Mouse (Mus musculus) forebrain, embryonic 16.5 days (tissue): ENCODE measurements around the gene Smarca2. TPM values are rescaled to one million over a fixed set of nuclear protein-coding genes. Genes with fewer than 3 reads are reported as not detected.

Source experiments
- ATAC-seq: fragments of 200-750 bp; cut with Nextera tagmentation; 2 replicates; pipeline ENCODE4 v1.8.0; 2017; ENCODE audit warnings: mild to moderate bottlenecking, moderate library complexity
- H3K27ac ChIP-seq: fragments of 300-500 bp; sonication (generic); 2 replicates; pipeline ENCODE4 v1.5.1; 2014; ENCODE audit warnings: low read length, control low read depth
- H3K27me3 ChIP-seq: fragments of 300-500 bp; sonication (generic); replicated peaks from 2 replicates; pipeline ENCODE4 v1.6.1; 2014; ENCODE audit warnings: low read length; ENCODE audit not compliant: control insufficient read depth, insufficient read depth
- H3K36me3 ChIP-seq: fragments of 300-500 bp; sonication (generic); 2 replicates; pipeline ENCODE4 v1.6.1; 2014; ENCODE audit not compliant: control insufficient read depth, insufficient read depth
- H3K4me1 ChIP-seq: fragments of 300-500 bp; sonication (generic); replicated peaks from 2 replicates; pipeline ENCODE4 v1.6.1; 2014; ENCODE audit warnings: low read length; ENCODE audit not compliant: control insufficient read depth, insufficient read depth
- H3K4me2 ChIP-seq: fragments of 300-500 bp; sonication (generic); 2 replicates; pipeline ENCODE4 v1.6.1; 2014; ENCODE audit warnings: mild to moderate bottlenecking, low read length, control low read depth
- H3K4me3 ChIP-seq: fragments of 300-500 bp; sonication (generic); replicated peaks from 2 replicates; pipeline ENCODE4 v1.5.1; 2014; ENCODE audit warnings: mild to moderate bottlenecking, low read length, control low read depth
- H3K9ac ChIP-seq: fragments of 300-500 bp; sonication (generic); replicated peaks from 2 replicates; pipeline ENCODE4 v1.6.1; 2014; ENCODE audit warnings: low read depth, low read length, control low read depth
- H3K9me3 ChIP-seq: fragments of 300-500 bp; sonication (generic); 2 replicates; pipeline ENCODE4 v1.6.1; 2016; ENCODE audit warnings: low read length; ENCODE audit not compliant: control insufficient read depth
- WGBS: fragments of 180-500 bp; shearing (Covaris S2); extraction: QIAGEN DNeasy Blood & Tissue Kit; methylation state at CpG from one replicate; pipeline ENCODE4 v1.1.7; 2014; 5-methylcytosine and 5-hydroxymethylcytosine counted together
- polyA plus RNA-seq: library from polyadenylated mRNA; unstranded; fragments of >200 nt; fragmentation: Nextera tagmentation; extraction: Ambion mirVana; gene quantifications from 2 replicates; pipeline ENCODE4 v1.2.1, GENCODE M21; 2015

Gene Smarca2
- polyA plus RNA-seq, 1 experiment from 2014 or later, result 157 TPM

- ATAC-seq, result no peak
- H3K9ac ChIP-seq, result no peak overlapping the region
Observed at GRCm38 (mm10) chr19:26612995-26613394, 8.1 kb downstream of the Smarca2 start.

GRCm38 (mm10) chr19:26613665-26614064 is 8.8 kb downstream of the Smarca2 start:
- Histone ChIP-seq H3K36me3 (no peaks in the 10 kb centered on the region), H3K9ac (no peak overlapping the region), H3K27me3 (no peaks in the 10 kb centered on the region), H3K27ac (no peak overlapping the region), H3K4me1 (peaks cover 3% of the 10 kb centered on the region), H3K4me2 (no peak overlapping the region), H3K9me3 (no peaks in the 10 kb centered on the region), H3K4me3 (no peak overlapping the region)
- WGBS, result 80% methylated on average over 5 of the region's 5 CpGs
- ATAC-seq, result no peak

More at GRCm38 (mm10) chr19:26612995-26613394, 8.1 kb downstream of the Smarca2 start:
- Histone ChIP-seq H3K4me2 (no peak overlapping the region), H3K27ac (no peak overlapping the region), H3K4me1 (peaks cover 9% of the 10 kb centered on the region), H3K36me3 (no peaks in the 10 kb centered on the region), H3K9me3 (no peaks in the 10 kb centered on the region), H3K4me3 (no peak overlapping the region), H3K27me3 (no peaks in the 10 kb centered on the region)
- 65% methylated on average over 4 of the region's 4 CpGs for WGBS

GRCm38 (mm10) chr19:26616271-26616670 is 11.4 kb downstream of the Smarca2 start:
- H3K27ac ChIP-seq, result no peak overlapping the region

DNA sequence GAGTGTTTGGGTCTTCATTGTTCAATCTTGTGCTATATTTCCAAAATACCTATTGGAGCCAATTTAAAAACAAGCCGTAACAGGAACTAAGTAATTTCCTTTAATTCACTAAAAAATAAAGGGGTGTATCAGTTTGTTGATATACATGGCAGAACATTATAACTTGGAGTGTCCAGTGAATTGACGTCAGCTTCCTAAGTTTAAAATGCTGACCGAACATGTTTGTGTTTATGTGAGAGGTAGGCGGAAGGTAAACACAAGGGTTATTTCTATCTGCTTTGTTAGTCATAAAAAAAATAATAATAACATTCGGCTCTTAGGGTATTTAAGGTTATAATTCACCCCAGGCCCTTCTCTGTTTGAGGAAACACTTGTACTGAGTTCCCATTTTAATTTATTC is 12.4 kb downstream of the Smarca2 start:
- Histone ChIP-seq H3K9me3 (no peaks in the 10 kb centered on the region), H3K27me3 (no peaks in the 10 kb centered on the region), H3K27ac (no peak overlapping the region), H3K36me3 (no peaks in the 10 kb centered on the region; the same call in 1 of the 2 replicates), H3K9ac (no peak overlapping the region), H3K4me1 (no peaks in the 10 kb centered on the region), H3K4me3 (no peak overlapping the region), H3K4me2 (no peak overlapping the region)
- ATAC-seq, result no peak
- WGBS, result 89% methylated on average over 5 of the region's 5 CpGs

More at GRCm38 (mm10) chr19:26616271-26616670, 11.4 kb downstream of the Smarca2 start:
- no peak overlapping the region for H3K9ac ChIP-seq
- WGBS, result 58% methylated on average over 1 of the region's 1 CpGs
- H3K9me3 ChIP-seq, result no peaks in the 10 kb centered on the region
- H3K36me3 ChIP-seq, result no peaks in the 10 kb centered on the region; the same call in 1 of the 2 replicates
- no peaks in the 10 kb centered on the region for H3K27me3 ChIP-seq
- H3K4me3 ChIP-seq, result no peak overlapping the region
- H3K4me2 ChIP-seq, result no peak overlapping the region
- no peaks in the 10 kb centered on the region for H3K4me1 ChIP-seq
- ATAC-seq, result no peak

DNA sequence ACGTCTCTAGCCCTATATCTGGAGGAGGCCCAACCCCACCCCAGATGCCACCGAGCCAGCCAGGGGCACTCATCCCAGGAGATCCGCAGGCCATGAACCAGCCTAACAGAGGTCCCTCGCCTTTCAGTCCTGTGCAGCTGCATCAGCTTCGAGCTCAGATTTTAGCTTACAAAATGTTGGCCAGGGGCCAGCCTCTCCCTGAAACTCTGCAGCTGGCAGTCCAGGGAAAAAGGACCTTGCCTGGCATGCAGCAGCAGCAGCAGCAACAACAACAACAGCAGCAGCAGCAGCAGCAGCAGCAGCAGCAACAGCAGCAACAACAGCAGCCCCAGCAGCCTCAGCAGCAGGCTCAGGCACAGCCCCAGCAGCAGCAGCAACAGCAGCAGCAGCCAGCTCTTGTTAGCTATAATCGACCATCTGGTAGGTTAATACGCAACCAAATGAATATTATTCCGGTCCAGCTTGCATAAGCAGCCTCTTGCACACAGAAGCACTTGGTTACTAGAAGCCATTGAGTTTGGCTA is 25.9 kb downstream of the Smarca2 start:
- 24% methylated on average over 8 of the region's 8 CpGs for WGBS
- Histone ChIP-seq H3K4me2 (no peak overlapping the region), H3K9ac (no peak overlapping the region), H3K9me3 (no peaks in the 10 kb centered on the region), H3K4me3 (no peak overlapping the region), H3K27me3 (no peaks in the 10 kb centered on the region), H3K4me1 (0 out of 2 replicates have a peak, but pooled peaks cover 3% of the 10 kb centered on the region), H3K27ac (peak overlapping the region; percentile 66), H3K36me3 (peaks cover 6% of the 10 kb centered on the region; the same call in 1 of the 2 replicates)
- peak; percentile 89 for ATAC-seq

GRCm38 (mm10) chr19:26632228-26632627 is 27.4 kb downstream of the Smarca2 start:
- Histone ChIP-seq H3K27ac (no peak overlapping the region), H3K36me3 (peaks cover 6% of the 10 kb centered on the region; the same call in 1 of the 2 replicates), H3K4me1 (0 out of 2 replicates have a peak, but pooled peaks cover 3% of the 10 kb centered on the region), H3K4me3 (no peak overlapping the region), H3K27me3 (no peaks in the 10 kb centered on the region), H3K9ac (no peak overlapping the region), H3K9me3 (no peaks in the 10 kb centered on the region), H3K4me2 (no peak overlapping the region)
- ATAC-seq, result no peak
- 89% methylated on average over 5 of the region's 5 CpGs for WGBS

DNA sequence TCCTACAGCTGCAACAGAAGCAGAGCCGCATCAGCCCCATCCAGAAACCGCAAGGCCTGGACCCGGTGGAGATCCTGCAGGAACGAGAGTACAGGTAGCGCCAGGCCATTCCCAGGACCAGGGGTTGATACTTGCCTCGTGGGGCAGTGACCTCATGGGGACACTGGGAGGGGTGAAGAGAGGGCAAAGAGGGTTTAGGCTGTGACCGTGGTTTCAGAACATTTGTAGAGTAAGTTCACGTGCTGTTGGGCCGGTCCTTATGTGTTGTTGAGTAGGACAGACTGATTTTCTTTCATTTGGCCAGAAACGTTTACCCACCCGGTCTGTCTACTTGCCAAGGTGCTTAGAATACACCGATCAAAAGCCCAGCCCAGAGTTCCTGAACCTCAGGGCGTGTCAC is 35.7 kb downstream of the Smarca2 start:
- Histone ChIP-seq H3K9me3 (no peaks in the 10 kb centered on the region), H3K9ac (no peak overlapping the region), H3K4me1 (no peaks in the 10 kb centered on the region), H3K27ac (no peak overlapping the region), H3K36me3 (peaks cover 6% of the 10 kb centered on the region; the same call in 1 of the 2 replicates), H3K27me3 (no peaks in the 10 kb centered on the region), H3K4me2 (no peak overlapping the region), H3K4me3 (no peak overlapping the region)
- no peak for ATAC-seq
- WGBS, result 94% methylated on average over 13 of the region's 13 CpGs

DNA sequence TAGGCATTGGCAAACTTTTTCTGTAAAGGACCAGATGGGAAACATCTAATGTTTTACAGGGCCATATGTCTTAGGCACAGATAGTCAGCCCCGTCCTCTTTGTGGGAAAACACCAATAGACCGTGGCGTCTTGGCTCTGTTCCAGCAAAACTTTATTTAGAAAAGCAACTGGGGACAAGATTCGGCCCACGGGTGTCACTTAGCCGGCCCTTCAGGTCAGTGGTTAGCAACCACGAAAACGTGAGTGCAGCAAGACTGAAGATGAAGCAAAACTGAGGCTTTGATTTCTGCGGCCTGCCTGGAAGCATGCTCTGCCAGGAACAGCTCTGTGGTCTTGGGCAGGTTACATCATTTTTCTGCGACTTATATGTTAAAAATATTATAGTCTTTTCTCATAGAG is 36.4 kb downstream of the Smarca2 start:
- WGBS, result 76% methylated on average over 10 of the region's 10 CpGs
- ATAC-seq, result no peak

GRCm38 (mm10) chr19:26643011-26643410 is 38.2 kb downstream of the Smarca2 start:
- H3K4me1 ChIP-seq, result no peaks in the 10 kb centered on the region
- no peak overlapping the region for H3K4me2 ChIP-seq
- no peak overlapping the region for H3K9ac ChIP-seq
- 47% methylated on average over 4 of the region's 4 CpGs for WGBS
- H3K4me3 ChIP-seq, result no peak overlapping the region
- H3K9me3 ChIP-seq, result no peaks in the 10 kb centered on the region
- H3K27ac ChIP-seq, result no peak overlapping the region
- no peaks in the 10 kb centered on the region for H3K27me3 ChIP-seq
- no peak for ATAC-seq
- H3K36me3 ChIP-seq, result peaks cover 6% of the 10 kb centered on the region; the same call in 1 of the 2 replicates

More for the DNA sequence above, 36.4 kb downstream of the Smarca2 start:
- H3K4me3 ChIP-seq, result no peak overlapping the region
- H3K27me3 ChIP-seq, result no peaks in the 10 kb centered on the region
- no peak overlapping the region for H3K27ac ChIP-seq
- H3K4me2 ChIP-seq, result no peak overlapping the region
- peaks cover 6% of the 10 kb centered on the region; the same call in 1 of the 2 replicates for H3K36me3 ChIP-seq
- H3K9ac ChIP-seq, result no peak overlapping the region
- H3K4me1 ChIP-seq, result no peaks in the 10 kb centered on the region
- no peaks in the 10 kb centered on the region for H3K9me3 ChIP-seq
